ENCODE assay signal across 9 mouse cellular contexts in the genomic region with DNA sequence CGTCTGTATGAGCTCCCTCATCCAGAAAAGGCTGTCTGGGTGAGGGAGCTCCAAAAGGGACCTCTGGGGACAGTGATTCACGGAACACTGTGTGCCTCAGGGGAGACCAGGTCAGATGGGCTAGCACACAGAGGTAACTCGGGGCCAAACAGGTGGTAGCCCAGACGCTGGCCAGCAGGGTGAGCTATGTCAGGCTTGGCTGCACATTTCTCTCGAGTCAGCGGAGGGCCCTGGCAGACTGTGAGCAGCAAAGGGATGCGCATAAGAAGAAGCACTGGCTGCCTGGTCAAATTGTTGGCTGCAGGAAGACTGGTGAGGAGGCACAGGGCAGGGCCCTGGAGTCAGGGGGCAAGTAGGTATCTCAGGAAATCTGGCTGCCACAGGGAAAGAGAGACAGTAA. TPM values are rescaled to one million over a fixed set of nuclear protein-coding genes. Genes with fewer than 3 reads are reported as not detected.
A peak's percentile ranks its signal among the peaks of the same experiment; 100 is the strongest.
DNase-seq lines count a peak whose midpoint lies in the region; ATAC-seq and TF ChIP-seq lines count a peak whose summit lies in the region.
"Had no signal": no experiment of that assay in that cellular context is flagged by ENCODE, and none has a peak within 500 bp of the region (broad histone marks: within the 10 kb centered on the region; RNA-seq: fewer than 3 reads in every experiment).

No protein-coding gene starts in this region.

- DNase-seq in left cerebral cortex, postnatal 4 days, result peak; percentile 76
- no peak for DNase-seq in left cerebral cortex, adult 11 months (ENCODE audit: low spot score)
- peak; percentile 83 for DNase-seq in gastrocnemius, postnatal 14 days
- peak; percentile 97 for DNase-seq in skeletal muscle tissue, adult 2 months (ENCODE audit: low read depth, low spot score)
- DNase-seq in thymus, postnatal 25 days, result no peak
- DNase-seq: lung, adult 2 months had no signal

- no peak for ATAC-seq in forebrain, embryonic 13.5 days

- peaks cover 18% of the 10 kb centered on the region for H3K27me3 ChIP-seq in forebrain, embryonic 13.5 days

- H3K27ac ChIP-seq in bone marrow, adult 2 months (ENCODE audit: control insufficient read depth, insufficient read depth, low read depth, low read length, poor library complexity), result no peak overlapping the region
- H3K27ac ChIP-seq in forebrain, embryonic 13.5 days, result no peak overlapping the region

- H3K36me3 ChIP-seq in forebrain, embryonic 13.5 days (ENCODE audit: poor library complexity, severe bottlenecking), result no peaks in the 10 kb centered on the region

- WGBS in bone marrow, adult 2 months, result 49% methylated on average over 7 of the region's 7 CpGs
- WGBS in forebrain, embryonic 13.5 days, result 20% methylated on average over 7 of the region's 7 CpGs

- peak; percentile 13; the same call in 1 of the 2 replicates for TF ChIP-seq CTCF in bone marrow, adult 2 months (IDR thresholded peaks at IDR 0.05; ENCODE audit: control insufficient read depth, insufficient read depth, low read length)

- no peak overlapping the region for H3K4me2 ChIP-seq in forebrain, embryonic 13.5 days

- H3K4me1 ChIP-seq in bone marrow, adult 2 months (ENCODE audit: control insufficient read depth, insufficient read depth, low read length), result peaks cover 11% of the 10 kb centered on the region
- H3K4me1 ChIP-seq in forebrain, embryonic 13.5 days, result peaks cover 2% of the 10 kb centered on the region; the same call in 1 of the 2 replicates

- peaks cover 2% of the 10 kb centered on the region for H3K9me3 ChIP-seq in forebrain, embryonic 13.5 days (replicated peaks)

- no peak overlapping the region for H3K4me3 ChIP-seq in bone marrow, adult 2 months (replicated peaks; ENCODE audit: control insufficient read depth, low read depth, low read length)
- H3K4me3 ChIP-seq in forebrain, embryonic 13.5 days, result no peak overlapping the region
- H3K4me3 ChIP-seq: erythroblast, embryonic 14.5 days had no signal

- no peak for TF ChIP-seq POLR2A in bone marrow, adult 2 months (IDR thresholded peaks at IDR 0.05; ENCODE audit: borderline replicate concordance, control insufficient read depth, low read depth, low read length)

- no peak overlapping the region for H3K9ac ChIP-seq in forebrain, embryonic 13.5 days

- intact Hi-C loops in left cerebral cortex, postnatal 4 days (cut with DNase I), result no loop called here
- intact Hi-C loops in gastrocnemius, postnatal 14 days (cut with DNase I; ENCODE audit: low total_unique reads), result no loop called here

RNA-seq across cellular contexts. Expression of a gene that starts 4.6 kb away (rescaled TPM):
- 1 to 10 TPM; 6.7 to 7.7 TPM for total RNA-seq in left cerebral cortex, postnatal 4 days (2021)
- 0.59 and 6.2 TPM in 2 replicates for polyA plus RNA-seq in bone marrow, adult 2 months (2011; ENCODE audit: insufficient read depth, insufficient read length, low replicate concordance, missing spikeins)
- 10 to 100 TPM; 10.5 to 47.4 TPM for total RNA-seq in gastrocnemius, postnatal 14 days (2021)
- polyA plus RNA-seq in forebrain, embryonic 13.5 days (2015; fragmentation: Nextera tagmentation; extraction: Ambion mirVana), result 2.3 and 3.4 TPM in 2 replicates

RNA-seq across cellular contexts. Expression of a gene that starts 30.1 kb away (rescaled TPM):
- total RNA-seq in left cerebral cortex, postnatal 4 days (2021), result 1 to 10 TPM; 5.3 to 6.8 TPM
- 0.25 TPM in 1 of 2 replicates, not detected in the other for polyA plus RNA-seq in bone marrow, adult 2 months (2011; ENCODE audit: insufficient read depth, insufficient read length, low replicate concordance, missing spikeins)
- total RNA-seq in gastrocnemius, postnatal 14 days (2021), result 10 to 100 TPM; 10.4 to 12.9 TPM
- polyA plus RNA-seq in forebrain, embryonic 13.5 days (2015; fragmentation: Nextera tagmentation; extraction: Ambion mirVana), result 3.9 and 4.0 TPM in 2 replicates

Comparison
In these comparisons a context has a peak if more than half of its experiments do, and no peak if none do; other contexts are left out.
1. DNase-seq: peak in left cerebral cortex, postnatal 4 days (single experiment), gastrocnemius, postnatal 14 days (single experiment) and skeletal muscle tissue, adult 2 months (single experiment); none in left cerebral cortex, adult 11 months (single experiment) and thymus, postnatal 25 days (single experiment).